Mouse (Mus musculus): ENCODE measurements around the gene Tmem254c. TPM values are rescaled to one million over a fixed set of nuclear protein-coding genes. Genes with fewer than 3 reads are reported as not detected.
A peak's percentile ranks its signal among the peaks of the same experiment; 100 is the strongest.
"Not testable (repeated sequence)": the region's sequence is repeated elsewhere in the genome, so short reads cannot be mapped to it uniquely, and the experiment has no call there.

Gene Tmem254c
- polyA plus RNA-seq (2015; fragmentation: Nextera tagmentation; extraction: Ambion mirVana) = 56.1 and 61.1 TPM in 2 replicates

DNA sequence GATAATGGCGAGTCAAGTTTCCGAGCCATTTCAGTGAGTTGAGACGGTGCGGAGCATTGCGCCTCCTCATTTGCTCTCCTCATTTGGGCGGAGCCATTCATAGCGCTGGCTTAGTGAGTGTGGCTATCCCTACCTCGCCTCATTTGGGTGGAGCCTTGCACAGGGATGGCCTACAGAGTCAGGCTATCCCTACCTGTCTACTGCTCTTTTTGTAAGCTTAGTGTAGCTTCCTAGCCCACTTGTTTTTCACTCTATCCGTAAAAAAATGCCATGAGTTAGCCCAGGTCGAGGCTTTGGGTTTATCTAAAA, at the start of gene Tmem254c:
Gene Tmem254c (minus strand): TSS at position 31 of the 309 bp plus-strand sequence.
- not testable (repeated sequence) for H3K4me3 ChIP-seq (ENCODE audit: low read length); H3K27ac ChIP-seq (ENCODE audit: low read length); H3K36me3 ChIP-seq (ENCODE audit: control insufficient read depth, insufficient read depth, low read length); H3K4me2 ChIP-seq (ENCODE audit: low read depth, low read length); H3K4me1 ChIP-seq (ENCODE audit: control insufficient read depth, insufficient read depth, low read length); H3K27me3 ChIP-seq (replicated peaks; ENCODE audit: control insufficient read depth, insufficient read depth, low read length); H3K9me3 ChIP-seq (ENCODE audit: control insufficient read depth, low read length); H3K9ac ChIP-seq (ENCODE audit: low read depth, low read length)
- ATAC-seq = peak; percentile 95
- no CpG with 5 or more reads among the region's 10 CpGs for WGBS

DNA sequence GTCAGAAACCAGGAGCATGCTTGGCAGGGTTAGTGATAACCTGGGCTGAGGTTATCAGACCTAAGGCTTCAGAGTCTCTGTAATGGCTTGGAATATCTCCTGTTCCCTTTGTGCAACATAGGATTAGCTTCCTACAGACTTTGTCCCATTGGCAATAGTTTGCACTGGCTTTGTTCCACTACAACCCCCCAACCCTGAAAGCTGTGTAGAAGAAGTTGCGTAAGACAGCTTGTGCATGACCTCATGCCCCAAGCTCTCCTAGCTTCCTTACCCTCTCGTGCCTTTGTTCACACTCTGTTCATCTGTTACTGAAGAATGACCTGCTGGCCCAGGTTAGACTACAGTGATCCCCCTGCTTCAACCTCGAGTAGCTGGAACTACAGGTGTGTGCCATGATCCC, 30.5 kb upstream of the Tmem254c start:
- peak; percentile 46; the same call in 1 of the 2 replicates for ATAC-seq
- H3K4me1 ChIP-seq (ENCODE audit: control insufficient read depth, insufficient read depth, low read length); H3K4me3 ChIP-seq (ENCODE audit: low read length); H3K36me3 ChIP-seq (ENCODE audit: control insufficient read depth, insufficient read depth, low read length); H3K27me3 ChIP-seq (replicated peaks; ENCODE audit: control insufficient read depth, insufficient read depth, low read length); H3K27ac ChIP-seq (ENCODE audit: low read length); H3K9me3 ChIP-seq (ENCODE audit: control insufficient read depth, low read length); H3K9ac ChIP-seq (ENCODE audit: low read depth, low read length); H3K4me2 ChIP-seq (ENCODE audit: low read depth, low read length): not testable (repeated sequence)
- WGBS = no CpG with 5 or more reads among the region's 3 CpGs

DNA sequence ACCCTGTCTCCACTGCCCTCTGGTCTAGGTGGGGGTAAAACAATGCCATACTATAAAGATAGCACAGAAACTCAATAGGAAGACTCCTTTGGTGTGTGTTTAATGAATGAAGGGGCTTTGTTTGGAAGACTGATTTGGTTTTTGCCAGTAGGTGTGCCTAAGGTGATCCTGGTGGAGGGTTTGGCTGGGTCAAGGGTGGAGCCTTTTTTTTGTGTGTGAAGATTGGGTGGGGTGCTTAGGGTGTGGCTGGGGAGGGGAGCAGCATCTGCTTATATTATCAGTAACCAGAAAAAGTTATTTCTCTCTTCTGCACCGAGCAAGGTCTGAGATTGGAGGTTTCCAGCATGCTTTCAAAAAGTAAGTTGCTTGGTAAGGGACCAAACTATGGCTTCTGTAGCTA, 14.8 kb upstream of the Tmem254c start, which contains the start of gene Cphx3:
Gene Cphx3 (plus strand): TSS at position 301 of the 400 bp plus-strand sequence.
- H3K36me3 ChIP-seq (ENCODE audit: control insufficient read depth, insufficient read depth, low read length); H3K4me1 ChIP-seq (ENCODE audit: control insufficient read depth, insufficient read depth, low read length); H3K4me2 ChIP-seq (ENCODE audit: low read depth, low read length); H3K27ac ChIP-seq (ENCODE audit: low read length); H3K9ac ChIP-seq (ENCODE audit: low read depth, low read length); H3K4me3 ChIP-seq (ENCODE audit: low read length); H3K27me3 ChIP-seq (replicated peaks; ENCODE audit: control insufficient read depth, insufficient read depth, low read length); ATAC-seq; H3K9me3 ChIP-seq (ENCODE audit: control insufficient read depth, low read length): not testable (repeated sequence)
- WGBS = no CpG with 5 or more reads among the region's 1 CpGs

DNA sequence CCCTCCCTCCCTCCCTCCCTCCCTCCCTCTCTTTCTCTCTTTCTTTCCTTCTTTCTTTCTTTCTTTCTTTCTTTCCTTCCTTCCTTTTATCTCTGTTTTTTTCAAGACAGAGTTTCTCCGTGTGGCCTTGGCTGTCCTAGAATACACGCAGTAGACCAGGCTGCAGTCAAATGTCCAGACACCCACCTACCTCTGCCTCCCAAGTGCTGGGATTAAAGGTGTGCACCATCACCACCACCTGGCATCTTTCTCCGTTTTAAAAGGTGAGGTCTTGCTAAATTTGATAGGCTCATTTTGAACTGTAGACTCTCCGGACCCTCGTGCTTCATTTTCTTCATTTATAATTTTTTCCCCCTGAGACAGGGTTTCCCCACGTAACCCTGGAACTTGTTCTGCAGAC, 14.1 kb upstream of the Tmem254c start, which contains the start of gene Cphx2:
Gene Cphx2 (plus strand): TSS at position 301 of the 400 bp plus-strand sequence.
- H3K9me3 ChIP-seq (ENCODE audit: control insufficient read depth, low read length); H3K27ac ChIP-seq (ENCODE audit: low read length); ATAC-seq; H3K9ac ChIP-seq (ENCODE audit: low read depth, low read length); H3K4me1 ChIP-seq (ENCODE audit: control insufficient read depth, insufficient read depth, low read length); H3K4me2 ChIP-seq (ENCODE audit: low read depth, low read length); H3K4me3 ChIP-seq (ENCODE audit: low read length); H3K27me3 ChIP-seq (replicated peaks; ENCODE audit: control insufficient read depth, insufficient read depth, low read length); H3K36me3 ChIP-seq (ENCODE audit: control insufficient read depth, insufficient read depth, low read length): not testable (repeated sequence)
- WGBS = no CpG with 5 or more reads among the region's 6 CpGs

DNA sequence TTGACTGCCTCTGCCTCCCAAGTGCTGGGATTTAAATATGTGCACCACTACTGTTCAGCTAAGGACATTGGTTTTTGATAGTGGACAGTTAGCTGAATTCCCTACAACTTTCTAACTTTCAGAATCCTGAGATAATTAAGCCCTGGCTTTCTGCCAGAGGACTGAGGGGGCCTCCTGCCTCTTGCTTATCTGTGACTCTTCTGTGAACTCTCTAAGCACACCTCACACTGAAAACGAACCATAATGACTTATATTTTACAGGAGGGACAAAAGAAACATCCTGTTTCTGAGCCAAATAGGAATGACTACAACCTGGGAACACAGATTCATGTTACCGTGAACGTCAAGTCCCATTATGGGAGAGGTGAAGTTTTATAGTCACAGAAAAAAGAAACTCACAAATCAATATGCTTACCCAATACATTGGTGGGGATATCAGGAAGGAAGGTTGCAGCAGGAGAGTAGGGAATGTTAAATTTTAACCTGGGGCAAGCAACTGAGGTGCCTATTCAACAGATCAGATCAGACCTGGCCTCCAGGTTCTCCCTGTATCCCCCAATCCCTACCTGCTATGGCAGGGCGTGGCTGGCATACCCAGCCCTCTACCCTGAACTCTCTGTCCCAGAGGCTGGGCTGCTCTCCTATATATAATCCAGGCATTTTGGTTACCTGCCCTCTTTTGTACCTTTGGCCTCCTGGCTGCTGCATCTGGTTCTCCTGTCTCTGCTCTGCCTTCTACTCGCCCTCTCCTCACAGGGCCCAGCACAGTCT, 9.7 kb upstream of the Tmem254c start:
- H3K9ac ChIP-seq (ENCODE audit: low read depth, low read length); H3K4me3 ChIP-seq (ENCODE audit: low read length); H3K4me1 ChIP-seq (ENCODE audit: control insufficient read depth, insufficient read depth, low read length); H3K9me3 ChIP-seq (ENCODE audit: control insufficient read depth, low read length); H3K4me2 ChIP-seq (ENCODE audit: low read depth, low read length); H3K36me3 ChIP-seq (ENCODE audit: control insufficient read depth, insufficient read depth, low read length); H3K27me3 ChIP-seq (replicated peaks; ENCODE audit: control insufficient read depth, insufficient read depth, low read length); H3K27ac ChIP-seq (ENCODE audit: low read length): not testable (repeated sequence)
- no CpG with 5 or more reads among the region's 5 CpGs for WGBS
- peak; percentile 98 for ATAC-seq

DNA sequence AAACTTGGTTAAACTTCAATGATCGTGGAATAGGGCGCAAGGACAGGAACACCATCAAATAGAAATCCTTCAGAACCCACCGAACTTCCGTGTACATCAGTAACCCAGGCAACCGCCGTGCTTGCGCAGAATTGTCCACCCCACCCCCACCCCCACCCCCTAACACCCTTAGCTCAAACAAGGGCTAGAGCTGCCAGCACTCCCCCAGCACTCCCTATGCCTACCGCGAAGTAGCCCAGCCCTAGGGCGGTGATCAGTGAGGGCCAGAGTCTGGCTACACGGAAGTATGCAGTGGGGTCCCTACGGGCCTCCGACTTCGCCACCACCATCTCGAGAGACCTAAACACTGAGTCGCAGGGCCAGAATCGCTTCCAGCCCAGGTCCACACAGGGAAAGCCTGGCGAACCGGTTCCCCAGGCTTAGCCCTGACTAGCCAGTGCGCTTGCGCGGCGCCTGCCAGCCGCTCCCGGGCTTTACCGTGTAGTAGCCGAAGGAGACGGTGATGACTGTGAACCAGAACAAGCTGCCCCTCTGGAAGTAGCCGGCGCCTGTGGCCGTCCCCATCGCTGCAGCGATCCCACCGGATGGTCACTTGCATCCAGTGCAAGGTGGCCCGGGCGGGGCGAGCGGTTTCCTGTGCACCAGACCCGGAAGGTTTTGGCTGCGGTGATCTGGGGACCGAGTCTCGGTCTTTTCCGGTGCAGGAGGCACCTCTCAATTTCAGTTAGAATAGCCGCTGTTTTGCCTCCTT, 406 bp downstream of the Tmem254c start:
- not testable (repeated sequence) for H3K9ac ChIP-seq (ENCODE audit: low read depth, low read length); H3K36me3 ChIP-seq (ENCODE audit: control insufficient read depth, insufficient read depth, low read length); H3K27me3 ChIP-seq (replicated peaks; ENCODE audit: control insufficient read depth, insufficient read depth, low read length); H3K4me2 ChIP-seq (ENCODE audit: low read depth, low read length); H3K27ac ChIP-seq (ENCODE audit: low read length); H3K4me3 ChIP-seq (ENCODE audit: low read length); H3K4me1 ChIP-seq (ENCODE audit: control insufficient read depth, insufficient read depth, low read length); H3K9me3 ChIP-seq (ENCODE audit: control insufficient read depth, low read length)
- WGBS = no CpG with 5 or more reads among the region's 44 CpGs
- peak; percentile 95 for ATAC-seq

DNA sequence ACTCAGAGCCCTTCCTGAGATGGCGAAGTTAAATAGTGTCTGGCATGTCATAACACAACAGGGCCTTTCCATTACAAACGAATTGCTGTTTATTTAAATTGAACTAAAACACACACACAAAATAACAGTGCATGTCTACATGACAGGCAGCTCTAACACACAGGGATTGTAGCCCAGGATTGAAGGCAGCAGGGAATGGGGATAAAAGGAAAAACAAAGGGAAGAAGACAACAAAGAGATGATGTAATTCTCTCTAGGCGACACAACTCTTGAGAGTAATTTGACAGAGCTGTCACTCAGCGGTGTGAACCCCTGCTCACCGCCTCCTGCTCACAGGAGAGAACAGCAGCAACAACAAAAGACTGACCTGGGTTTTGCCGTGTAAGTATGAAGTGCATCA, 7.8 kb downstream of the Tmem254c start:
- whole genome bisulfite sequencing = no CpG with 5 or more reads among the region's 6 CpGs
- H3K9me3 ChIP-seq (ENCODE audit: control insufficient read depth, low read length); ATAC-seq: not testable (repeated sequence)

DNA sequence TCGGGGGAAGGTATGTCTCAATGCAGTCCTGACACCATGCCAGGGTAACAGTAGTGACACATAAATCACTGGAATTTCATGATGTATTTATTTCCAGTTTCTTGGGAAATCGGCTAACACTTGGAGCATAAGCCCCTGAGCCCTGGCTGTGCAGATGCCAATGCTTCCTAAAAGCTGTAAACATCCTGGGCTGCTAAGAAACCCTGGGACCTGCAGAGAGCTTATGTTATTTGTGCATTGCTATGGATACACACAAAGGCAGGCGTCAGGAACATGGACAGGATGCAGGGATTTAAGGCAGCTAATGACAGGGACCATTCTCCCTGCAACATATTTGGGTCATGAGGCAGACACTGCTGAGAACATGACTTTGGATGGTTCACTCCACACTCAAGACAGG, 9.0 kb downstream of the Tmem254c start:
- H3K27ac ChIP-seq (ENCODE audit: low read length); H3K9me3 ChIP-seq (ENCODE audit: control insufficient read depth, low read length); H3K4me1 ChIP-seq (ENCODE audit: control insufficient read depth, insufficient read depth, low read length); H3K9ac ChIP-seq (ENCODE audit: low read depth, low read length); H3K4me2 ChIP-seq (ENCODE audit: low read depth, low read length); H3K27me3 ChIP-seq (replicated peaks; ENCODE audit: control insufficient read depth, insufficient read depth, low read length); H3K36me3 ChIP-seq (ENCODE audit: control insufficient read depth, insufficient read depth, low read length); ATAC-seq; H3K4me3 ChIP-seq (ENCODE audit: low read length): not testable (repeated sequence)
- no CpG with 5 or more reads among the region's 3 CpGs for WGBS

More for the DNA sequence above, 7.8 kb downstream of the Tmem254c start:
- not testable (repeated sequence) for H3K4me1 ChIP-seq (ENCODE audit: control insufficient read depth, insufficient read depth, low read length); H3K4me2 ChIP-seq (ENCODE audit: low read depth, low read length); H3K4me3 ChIP-seq (ENCODE audit: low read length); H3K27me3 ChIP-seq (replicated peaks; ENCODE audit: control insufficient read depth, insufficient read depth, low read length); H3K36me3 ChIP-seq (ENCODE audit: control insufficient read depth, insufficient read depth, low read length); H3K9ac ChIP-seq (ENCODE audit: low read depth, low read length); H3K27ac ChIP-seq (ENCODE audit: low read length)

DNA sequence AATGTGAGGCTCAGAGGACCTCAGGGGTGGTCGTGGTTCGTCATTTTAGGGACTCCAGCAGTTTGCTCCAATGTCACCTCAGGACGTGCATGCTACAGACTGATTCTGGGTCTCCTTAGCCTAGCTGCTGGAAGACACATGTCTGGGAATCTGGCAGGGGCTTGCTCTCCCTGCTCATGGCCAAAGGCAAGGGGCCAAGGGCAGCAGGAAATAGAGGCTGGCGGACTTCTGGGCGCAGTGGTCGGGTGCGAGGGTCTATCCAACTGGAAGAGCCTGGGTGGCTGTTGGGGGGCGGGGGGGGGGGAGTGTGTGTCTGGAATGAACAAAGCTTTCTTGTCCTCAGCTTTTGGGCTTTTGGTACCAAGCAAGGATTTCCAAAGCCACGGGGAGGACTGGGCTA, 18.4 kb downstream of the Tmem254c start:
- not testable (repeated sequence) for H3K27ac ChIP-seq (ENCODE audit: low read length); H3K4me1 ChIP-seq (ENCODE audit: control insufficient read depth, insufficient read depth, low read length); H3K9me3 ChIP-seq (ENCODE audit: control insufficient read depth, low read length); H3K9ac ChIP-seq (ENCODE audit: low read depth, low read length); H3K4me2 ChIP-seq (ENCODE audit: low read depth, low read length); ATAC-seq; H3K27me3 ChIP-seq (replicated peaks; ENCODE audit: control insufficient read depth, insufficient read depth, low read length); H3K4me3 ChIP-seq (ENCODE audit: low read length); H3K36me3 ChIP-seq (ENCODE audit: control insufficient read depth, insufficient read depth, low read length)
- WGBS = no CpG with 5 or more reads among the region's 9 CpGs

All from intestine, embryonic 16.5 days (tissue).